Mouse (Mus musculus) testis, adult 2 months (tissue): ENCODE data around the gene C77080. TPM values are rescaled to one million over a fixed set of nuclear protein-coding genes. Genes with fewer than 3 reads are reported as not detected.

Source experiments
- H3K27ac ChIP-seq: fragments of 200-500 bp; 2 replicates; pipeline ENCODE4 v1.5.1; 2012; ENCODE audit warnings: low read depth, low read length; ENCODE audit not compliant: control insufficient read depth, insufficient read depth
- H3K27me3 ChIP-seq: fragments of 200-500 bp; 2 replicates; pipeline ENCODE4 v1.6.1; 2012; ENCODE audit warnings: mild to moderate bottlenecking, low read length, moderate library complexity; ENCODE audit not compliant: control insufficient read depth, insufficient read depth
- H3K36me3 ChIP-seq: fragments of 200-500 bp; 2 replicates; pipeline ENCODE4 v1.6.1; 2012; ENCODE audit warnings: mild to moderate bottlenecking, low read length; ENCODE audit not compliant: control insufficient read depth, insufficient read depth
- H3K4me1 ChIP-seq: fragments of 200-500 bp; 2 replicates; pipeline ENCODE4 v1.6.1; 2012; ENCODE audit warnings: low read length; ENCODE audit not compliant: control insufficient read depth, insufficient read depth
- H3K4me3 ChIP-seq: fragments of 200-500 bp; 2 replicates; pipeline ENCODE4 v1.5.1; 2012; ENCODE audit warnings: low read depth, mild to moderate bottlenecking, low read length, moderate library complexity, mixed read lengths; ENCODE audit not compliant: control insufficient read depth
- CTCF ChIP-seq: fragments of 200-500 bp; IDR thresholded peaks from 2 replicates; pipeline ENCODE4 v1.5.1; 2012; ENCODE audit warnings: low read depth, mild to moderate bottlenecking, inconsistent platforms, low read length, moderate library complexity; ENCODE audit not compliant: control insufficient read depth, insufficient read depth, insufficient replicate concordance
- POLR2A ChIP-seq: fragments of 200-500 bp; IDR thresholded peaks from 2 replicates; pipeline ENCODE4 v1.6.1; 2012; ENCODE audit warnings: low read depth, mild to moderate bottlenecking, inconsistent platforms, low read length, moderate library complexity; ENCODE audit not compliant: control insufficient read depth
- polyA plus RNA-seq: library from polyadenylated mRNA; depleted of rRNA; stranded (reverse); fragments of >200 nt; gene quantifications from 2 replicates; pipeline ENCODE4 v1.2.3, GENCODE M21; 2012

Gene C77080
- polyA plus RNA-seq, 1 experiment: 1.4 TPM

- TF ChIP-seq POLR2A: no peak
- no peak for TF ChIP-seq CTCF
- Histone ChIP-seq H3K27me3 (no peaks in the 10 kb centered on the region), H3K4me3 (no peak overlapping the region), H3K36me3 (peaks cover 8% of the 10 kb centered on the region), H3K27ac (no peak overlapping the region), H3K4me1 (no peaks in the 10 kb centered on the region)
Measured at GRCm38 (mm10) chr4:129211461-129211860, 49.7 kb downstream of the C77080 start.

DNA sequence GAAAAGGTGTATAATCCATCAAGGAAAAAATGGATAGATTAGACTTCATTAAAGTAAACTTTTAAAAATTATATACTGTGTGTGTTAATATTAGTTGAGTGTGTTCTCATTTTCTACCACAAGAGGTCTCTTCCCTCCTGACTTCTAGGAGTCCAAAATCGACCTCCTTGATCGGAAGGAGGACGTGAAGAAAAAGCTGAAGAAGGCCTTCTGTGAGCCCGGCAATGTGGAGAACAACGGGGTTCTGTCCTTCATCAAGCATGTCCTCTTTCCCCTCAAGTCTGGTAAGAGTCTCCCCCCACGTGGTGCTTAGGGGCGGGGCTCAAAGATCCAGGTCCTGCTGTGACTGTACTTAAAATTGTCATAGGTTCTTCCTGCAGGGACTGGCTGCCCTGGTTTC is 51.7 kb downstream of the C77080 start:
- no peaks in the 10 kb centered on the region for H3K27me3 ChIP-seq
- H3K4me1 ChIP-seq: no peaks in the 10 kb centered on the region
- TF ChIP-seq POLR2A (no peak), CTCF (peak; percentile 4; the same call in 1 of the 2 replicates)
- H3K27ac ChIP-seq: no peak overlapping the region
- H3K4me3 ChIP-seq: no peak overlapping the region
- peaks cover 8% of the 10 kb centered on the region for H3K36me3 ChIP-seq

- Histone ChIP-seq H3K4me3 (no peak overlapping the region), H3K27me3 (no peaks in the 10 kb centered on the region), H3K27ac (no peak overlapping the region), H3K4me1 (no peaks in the 10 kb centered on the region), H3K36me3 (peaks cover 5% of the 10 kb centered on the region; the same call in 1 of the 2 replicates)
- TF ChIP-seq CTCF (no peak), POLR2A (no peak)
Measured at GRCm38 (mm10) chr4:129206792-129207191, 54.4 kb downstream of the C77080 start.

DNA sequence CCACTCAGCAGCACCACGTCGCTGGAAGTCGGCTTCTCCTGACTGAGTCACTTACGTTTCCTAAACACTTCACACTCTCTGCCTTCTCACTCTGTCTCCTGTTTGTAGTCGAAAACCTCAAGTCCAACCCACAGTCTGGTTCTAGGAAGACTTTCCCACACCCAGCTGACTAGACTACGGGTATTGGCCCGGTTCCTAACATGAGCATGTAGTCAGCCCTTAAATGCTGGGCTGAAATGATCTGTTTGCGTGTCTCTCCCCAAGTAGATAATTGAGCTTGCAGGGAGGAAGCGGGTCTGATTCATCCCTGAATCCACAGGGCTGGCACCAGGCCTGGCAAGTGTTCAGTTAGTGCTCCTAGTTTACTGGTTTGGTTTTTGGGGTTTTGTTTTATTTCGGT is 56.5 kb downstream of the C77080 start:
- no peak for TF ChIP-seq POLR2A
- no peak for TF ChIP-seq CTCF
- Histone ChIP-seq H3K36me3 (peaks cover 3% of the 10 kb centered on the region; the same call in 1 of the 2 replicates), H3K27ac (no peak overlapping the region), H3K27me3 (no peaks in the 10 kb centered on the region), H3K4me3 (no peak overlapping the region), H3K4me1 (no peaks in the 10 kb centered on the region)

GRCm38 (mm10) chr4:129197514-129197913 is 63.7 kb downstream of the C77080 start:
- Histone ChIP-seq H3K36me3 (peaks cover 3% of the 10 kb centered on the region), H3K4me3 (no peak overlapping the region), H3K27me3 (no peaks in the 10 kb centered on the region), H3K27ac (no peak overlapping the region), H3K4me1 (no peaks in the 10 kb centered on the region)
- TF ChIP-seq POLR2A: no peak
- no peak for TF ChIP-seq CTCF

- Histone ChIP-seq H3K36me3 (peaks cover 2% of the 10 kb centered on the region), H3K4me1 (peaks cover 5% of the 10 kb centered on the region), H3K27ac (no peak overlapping the region), H3K4me3 (no peak overlapping the region), H3K27me3 (no peaks in the 10 kb centered on the region)
- no peak for TF ChIP-seq POLR2A
- TF ChIP-seq CTCF: no peak
Measured at GRCm38 (mm10) chr4:129194280-129194679, 66.9 kb downstream of the C77080 start.

- Histone ChIP-seq H3K4me1 (peaks cover 8% of the 10 kb centered on the region), H3K27ac (no peak overlapping the region), H3K27me3 (no peaks in the 10 kb centered on the region), H3K4me3 (no peak overlapping the region), H3K36me3 (no peaks in the 10 kb centered on the region; the same call in 1 of the 2 replicates)
- TF ChIP-seq CTCF (no peak), POLR2A (no peak)
Measured at GRCm38 (mm10) chr4:129191691-129192090, 69.5 kb downstream of the C77080 start.

DNA sequence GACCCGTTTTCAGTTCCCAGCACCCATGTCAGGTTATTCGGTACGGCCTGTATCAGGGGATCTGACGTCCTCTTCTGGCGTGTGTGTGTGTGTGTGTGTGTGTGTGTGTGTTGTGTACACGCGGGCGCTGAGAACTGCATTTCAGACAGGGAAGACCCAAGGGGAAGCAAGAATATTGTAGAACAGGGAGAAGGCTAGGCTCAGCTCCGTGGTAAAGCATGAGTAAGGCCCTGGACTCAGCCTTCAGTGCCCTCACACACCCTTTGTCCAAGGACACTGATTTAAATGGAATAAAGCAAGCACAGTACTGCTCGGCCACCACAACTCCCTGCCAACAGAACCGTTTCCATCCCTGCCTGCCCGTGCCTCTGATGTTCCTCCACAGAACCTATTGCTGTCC is 70.7 kb downstream of the C77080 start:
- TF ChIP-seq CTCF (no peak; the same call in 1 of the 2 replicates), POLR2A (peak; percentile 27; the same call in 1 of the 2 replicates)
- peaks cover 8% of the 10 kb centered on the region for H3K4me1 ChIP-seq
- H3K27ac ChIP-seq: peak overlapping the region; percentile 98
- no peaks in the 10 kb centered on the region for H3K27me3 ChIP-seq
- H3K4me3 ChIP-seq: peak overlapping the region; percentile 100
- H3K36me3 ChIP-seq: no peaks in the 10 kb centered on the region; the same call in 1 of the 2 replicates
